Mouse (Mus musculus): Measurements from ENCODE around the gene Iqcb1.
A peak's percentile ranks its signal among the peaks of the same experiment; 100 is the strongest.

The Iqcb1 gene

DNA sequence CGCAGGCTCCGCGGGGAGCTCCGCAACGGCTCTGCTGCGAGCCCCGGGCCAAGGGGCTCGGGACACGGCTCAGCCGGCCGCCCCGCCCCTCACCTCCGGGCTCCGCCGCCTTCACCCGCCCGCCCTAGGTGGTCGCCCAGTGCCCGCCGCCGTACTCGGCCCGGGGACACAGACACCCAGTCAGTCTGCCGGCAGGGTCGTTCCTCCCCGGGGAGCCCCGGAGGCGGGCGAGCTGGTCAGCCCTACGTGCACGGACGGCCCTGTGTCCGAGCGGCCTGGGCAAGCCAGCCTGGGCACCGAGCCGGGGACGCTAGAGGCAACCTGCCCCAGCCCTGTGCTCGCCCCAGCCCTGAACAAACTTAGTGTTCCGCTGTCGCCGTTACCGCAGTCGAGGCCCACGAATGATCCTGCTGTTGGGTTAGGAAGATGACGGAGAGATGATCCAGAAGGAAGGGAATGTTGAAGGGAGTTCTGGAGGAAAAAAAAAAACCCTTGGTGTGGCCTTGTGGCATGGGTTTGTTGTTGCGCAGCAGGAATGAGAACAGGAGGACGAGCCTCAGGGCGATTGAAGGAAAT lies 47.2 kb downstream of the Iqcb1 start:
- peak; percentile 19 for DNase-seq (ENCODE audit: low read depth, low spot score)

DNA sequence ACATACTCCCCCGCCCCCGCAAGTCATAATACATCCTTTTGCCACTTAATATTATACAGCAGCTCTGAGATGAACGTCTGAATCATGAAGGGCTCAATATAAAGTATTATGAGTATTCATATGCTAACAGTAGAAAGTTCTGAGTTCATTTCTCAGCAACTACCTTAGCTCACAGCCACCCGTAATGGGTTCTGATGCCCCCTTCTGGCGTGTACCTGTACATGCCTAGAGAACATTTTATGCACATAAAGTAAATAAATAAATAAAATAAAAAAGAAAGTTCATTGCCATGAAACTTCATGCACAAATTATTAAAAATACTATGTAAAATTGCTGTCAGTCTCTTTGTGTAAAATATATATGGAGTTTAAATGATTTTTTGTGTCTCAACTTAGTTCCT lies 49.1 kb downstream of the Iqcb1 start:
- no peak for DNase-seq (ENCODE audit: low read depth, low spot score)

DNA sequence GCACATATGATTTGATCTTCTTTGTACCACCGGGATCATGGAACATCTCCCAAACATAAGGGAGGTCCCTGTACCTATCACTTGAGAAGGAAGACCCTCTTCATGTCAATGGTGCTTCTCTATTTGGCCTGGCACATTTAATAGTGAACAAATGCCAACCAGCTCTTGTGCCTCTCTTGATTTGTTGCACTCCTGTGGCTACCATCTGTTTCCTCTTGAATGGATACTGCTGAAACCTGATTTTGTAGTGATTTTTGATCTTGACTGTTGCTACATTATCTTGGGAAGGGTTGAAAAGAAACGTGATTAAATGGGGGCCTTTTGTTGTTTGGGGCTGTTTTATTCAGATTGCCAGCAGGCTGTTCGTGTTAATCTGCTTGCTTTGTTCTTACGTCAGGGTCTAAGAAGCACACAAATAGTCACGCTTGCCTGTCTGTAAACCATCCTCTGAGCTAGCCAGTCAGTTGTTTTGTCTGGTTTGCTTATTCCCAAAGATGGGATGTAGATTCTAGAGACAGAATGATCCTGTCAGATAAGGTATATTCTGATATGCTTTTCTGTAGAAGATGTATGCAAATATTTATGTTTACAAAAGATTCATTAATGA lies 54.7 kb downstream of the Iqcb1 start:
- DNase-seq (ENCODE audit: low read depth, low spot score): no peak

DNA sequence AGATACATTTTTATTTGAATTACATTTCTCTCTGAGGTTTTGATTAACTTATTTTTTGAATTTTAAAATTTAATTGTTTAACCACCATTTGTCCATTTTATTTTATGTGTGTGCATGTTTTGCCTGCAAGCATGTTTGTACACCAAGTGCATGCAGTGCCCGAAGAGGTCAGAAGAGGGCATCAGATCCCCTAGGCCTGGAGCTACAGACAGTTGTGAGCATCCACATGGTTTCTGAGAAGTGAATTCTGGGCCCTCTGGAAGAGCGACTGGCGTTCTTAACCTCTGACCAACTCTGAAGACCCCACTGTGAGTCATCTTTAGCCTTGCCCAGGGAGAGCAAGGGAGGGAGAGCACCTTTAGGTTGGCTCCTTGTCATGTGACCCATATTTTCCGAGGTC lies 56.7 kb downstream of the Iqcb1 start:
- DNase-seq (ENCODE audit: low read depth, low spot score): no peak

DNA sequence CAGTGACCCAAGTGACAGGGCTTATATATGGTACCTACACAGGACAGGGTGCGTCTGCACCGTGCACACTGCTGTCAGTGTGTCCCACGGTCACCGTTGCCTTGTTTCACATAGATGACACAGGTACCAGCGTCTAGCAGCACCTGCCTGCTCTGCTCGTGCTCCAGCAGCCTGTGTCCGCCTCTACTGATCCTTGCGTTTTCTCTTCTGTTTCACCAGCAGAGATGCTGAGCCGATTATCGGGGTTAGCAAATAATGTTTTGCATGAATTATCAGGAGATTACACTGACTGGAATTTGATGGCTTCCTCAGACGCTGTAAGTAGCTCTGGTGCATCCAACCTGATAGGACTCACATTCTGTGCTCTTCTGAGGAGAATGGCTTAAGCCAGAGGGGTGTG lies 57.7 kb downstream of the Iqcb1 start:
- peak; percentile 11 for DNase-seq (ENCODE audit: low read depth, low spot score)

DNA sequence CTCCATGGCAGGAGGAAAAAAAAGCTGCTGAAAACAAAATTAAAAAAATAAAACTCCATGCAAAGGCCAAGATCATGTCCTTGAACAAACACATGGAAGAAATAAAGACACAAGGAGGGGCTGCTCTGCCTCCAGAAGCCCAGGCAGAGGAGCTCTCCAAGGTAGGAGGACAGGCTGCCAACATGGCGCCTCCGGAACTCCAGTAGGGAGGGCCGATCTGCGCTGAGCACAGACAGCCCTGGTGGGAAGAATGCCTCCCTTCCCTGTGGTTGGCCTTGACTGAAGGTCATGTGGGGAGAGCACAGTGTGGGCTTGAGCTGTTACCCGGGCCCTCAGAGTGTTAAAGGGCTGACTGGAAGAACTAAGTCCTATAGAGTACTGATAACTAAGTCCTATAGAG lies 59.4 kb downstream of the Iqcb1 start:
- no peak for DNase-seq (ENCODE audit: low read depth, low spot score)

DNA sequence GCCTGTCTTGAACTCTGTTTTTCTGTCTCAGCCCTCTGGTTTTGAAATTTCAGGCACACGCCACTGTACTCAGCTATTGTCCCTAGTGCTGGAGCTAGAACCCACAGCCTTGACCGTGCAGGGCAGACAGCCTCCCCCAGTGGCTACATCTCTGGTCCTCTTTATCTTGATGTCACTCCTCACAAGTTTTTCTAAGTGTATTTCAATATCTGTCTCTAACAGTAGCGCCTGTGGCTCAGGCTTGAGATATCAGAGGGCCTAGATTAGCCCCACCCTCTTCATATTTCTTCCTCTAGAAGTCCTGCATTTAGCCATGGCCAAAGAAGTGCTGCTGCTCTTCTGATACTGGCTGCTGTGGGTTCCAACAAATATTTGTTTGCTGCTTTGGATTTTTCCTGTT lies 62.4 kb downstream of the Iqcb1 start:
- no peak for DNase-seq (ENCODE audit: low read depth, low spot score)

DNA sequence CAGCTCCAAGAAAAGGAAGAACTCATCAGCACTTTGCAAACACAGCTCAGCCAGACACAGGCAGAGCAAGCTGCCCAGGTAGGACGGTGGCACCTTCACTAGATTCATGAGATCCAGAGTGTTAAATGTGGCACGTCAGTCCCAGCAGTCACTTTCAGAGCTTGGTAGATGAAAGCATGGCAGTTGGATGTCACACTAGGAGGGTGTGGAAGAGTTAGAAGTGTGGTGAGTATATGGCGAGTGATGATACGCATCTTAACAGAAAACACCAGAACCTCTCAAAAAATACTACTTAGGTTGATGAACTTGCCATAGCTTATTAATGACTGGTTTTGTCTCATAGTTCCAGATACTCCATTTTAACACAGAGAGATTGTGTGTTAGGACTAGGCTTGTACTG lies 63.2 kb downstream of the Iqcb1 start:
- DNase-seq (ENCODE audit: low read depth, low spot score): no peak

DNA sequence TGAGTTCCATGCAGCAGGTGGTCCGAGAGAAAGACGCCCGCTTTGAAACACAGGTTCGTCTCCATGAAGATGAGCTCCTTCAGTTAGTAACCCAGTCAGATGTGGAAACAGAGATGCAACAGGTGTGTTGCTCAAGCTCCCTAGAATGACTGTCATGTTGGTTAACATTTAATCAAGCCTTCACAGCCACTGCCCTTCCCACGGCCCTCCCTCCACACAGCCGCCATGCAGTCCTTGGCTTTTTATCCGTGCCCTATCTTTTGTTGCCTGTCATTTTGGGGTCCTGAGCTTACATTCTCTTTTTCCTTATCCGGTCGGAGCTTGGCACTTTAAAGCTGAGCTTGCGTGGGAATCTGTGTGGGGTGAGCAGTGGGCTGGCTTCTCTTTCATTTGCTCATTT lies 65.1 kb downstream of the Iqcb1 start:
- DNase-seq (ENCODE audit: low read depth, low spot score): no peak

DNA sequence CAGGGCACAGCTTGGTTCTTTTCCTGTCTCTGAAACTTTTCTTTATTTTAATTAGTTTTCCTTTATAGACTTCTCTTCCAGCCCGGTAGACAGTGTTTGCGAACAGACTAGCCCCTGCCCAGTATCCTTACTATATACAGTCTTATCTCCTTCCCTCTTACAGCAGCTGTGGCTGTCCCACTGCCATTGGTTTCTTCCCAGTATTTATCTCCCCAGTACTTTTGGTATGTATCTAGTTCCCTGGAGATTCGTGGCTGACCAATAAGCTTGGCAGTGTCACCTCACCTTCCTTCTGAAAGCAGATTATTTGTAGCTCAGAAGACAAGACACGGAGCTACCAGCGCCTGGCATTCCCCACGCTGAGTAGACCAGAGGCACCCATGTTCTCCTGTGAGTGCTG lies 68.5 kb downstream of the Iqcb1 start:
- DNase-seq (ENCODE audit: low read depth, low spot score): no peak

DNA sequence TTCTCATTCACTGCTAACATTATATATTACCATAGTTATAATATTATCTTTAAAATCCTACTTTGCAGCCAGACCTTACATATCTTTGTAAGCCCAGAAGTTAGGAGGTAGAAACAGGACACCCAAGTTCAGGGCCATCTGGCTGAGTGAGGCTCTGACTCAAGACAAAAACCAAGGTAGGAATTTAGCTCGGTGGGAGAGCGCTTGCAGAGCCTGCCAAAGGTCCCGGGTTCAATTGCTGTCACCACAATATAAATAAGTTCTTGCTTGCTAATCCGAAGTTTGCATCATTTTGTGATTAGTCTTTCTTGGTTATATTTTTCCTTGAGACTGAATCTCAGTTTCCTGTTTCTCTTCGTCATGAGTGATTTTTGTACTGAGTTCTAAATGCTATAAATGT lies 75.0 kb downstream of the Iqcb1 start:
- no peak for DNase-seq (ENCODE audit: low read depth, low spot score)

DNA sequence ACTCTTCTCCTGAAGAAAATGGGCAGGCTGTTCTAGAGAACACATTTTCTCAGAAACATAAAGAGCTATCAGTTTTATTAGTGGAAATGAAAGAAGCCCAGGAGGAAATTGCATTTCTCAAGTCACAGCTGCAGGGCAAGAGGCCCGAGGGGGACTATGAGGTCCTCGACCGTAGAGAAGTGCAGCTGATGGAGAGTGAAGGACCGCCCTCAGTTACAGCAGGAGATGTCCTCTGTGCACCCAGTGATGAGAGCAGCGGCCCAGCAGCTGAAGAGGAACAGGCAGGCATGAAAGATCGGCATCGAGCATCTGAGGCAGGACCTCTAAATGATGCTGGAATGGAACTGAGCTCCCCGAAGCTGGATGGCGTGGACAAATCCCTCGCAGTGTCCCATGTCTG lies 83.7 kb downstream of the Iqcb1 start:
- DNase-seq (ENCODE audit: low read depth, low spot score): no peak

DNA sequence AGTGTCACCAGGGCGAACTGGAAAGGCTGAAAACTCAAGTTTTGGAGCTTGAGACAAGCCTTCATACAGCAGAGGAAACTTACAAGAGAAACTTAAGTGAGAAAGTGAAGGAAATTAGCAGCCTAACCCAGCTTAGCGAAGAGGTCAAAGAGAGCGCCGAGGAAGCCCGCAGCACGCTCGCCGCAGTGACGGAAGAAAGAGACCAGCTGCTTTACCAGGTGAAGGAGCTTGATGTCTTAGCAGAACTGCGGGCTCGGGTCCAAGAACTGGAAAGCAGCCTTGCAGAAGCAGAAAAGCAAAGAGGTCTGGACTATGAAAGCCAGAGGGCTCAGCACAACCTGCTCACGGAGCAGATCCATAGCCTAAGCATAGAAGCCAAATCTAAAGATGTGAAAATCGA lies 84.1 kb downstream of the Iqcb1 start:
- no peak for DNase-seq (ENCODE audit: low read depth, low spot score)

DNA sequence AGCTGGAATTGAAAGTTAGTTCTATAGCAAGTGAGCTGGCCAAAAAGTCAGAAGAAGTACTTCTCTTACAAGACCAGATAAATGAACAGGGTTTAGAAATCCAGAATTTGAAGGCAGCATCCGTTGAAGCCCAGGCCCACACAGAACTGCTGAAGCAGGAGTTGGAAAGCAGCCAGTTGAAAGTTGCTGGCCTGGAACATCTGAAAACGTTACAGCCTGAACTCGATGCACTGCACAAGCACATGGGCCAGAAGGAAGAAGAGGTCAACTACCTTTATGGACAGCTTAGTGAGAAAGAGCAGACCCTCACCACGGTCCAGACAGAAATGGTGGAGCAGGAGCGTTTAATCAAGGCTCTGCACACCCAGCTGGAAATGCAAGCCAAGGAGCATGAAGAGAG lies 86.0 kb downstream of the Iqcb1 start:
- DNase-seq (ENCODE audit: low read depth, low spot score): no peak

DNA sequence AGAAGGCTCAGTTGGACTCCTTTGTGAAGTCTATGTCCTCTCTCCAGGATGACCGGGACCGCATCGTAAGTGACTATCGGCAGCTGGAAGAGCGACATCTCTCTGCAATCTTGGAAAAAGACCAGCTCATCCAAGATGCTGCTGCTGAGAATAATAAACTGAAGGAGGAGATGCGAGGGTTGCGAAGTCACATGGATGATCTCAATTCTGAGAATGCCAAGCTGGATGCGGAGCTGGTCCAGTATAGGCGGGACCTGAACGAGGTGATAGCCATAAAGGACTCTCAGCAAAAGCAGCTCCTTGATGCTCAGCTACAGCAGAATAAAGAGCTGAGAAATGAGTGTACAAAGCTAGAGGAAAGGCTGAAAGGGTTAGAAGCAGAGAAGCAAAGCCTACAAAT lies 90.3 kb downstream of the Iqcb1 start:
- no peak for DNase-seq (ENCODE audit: low read depth, low spot score)

DNA sequence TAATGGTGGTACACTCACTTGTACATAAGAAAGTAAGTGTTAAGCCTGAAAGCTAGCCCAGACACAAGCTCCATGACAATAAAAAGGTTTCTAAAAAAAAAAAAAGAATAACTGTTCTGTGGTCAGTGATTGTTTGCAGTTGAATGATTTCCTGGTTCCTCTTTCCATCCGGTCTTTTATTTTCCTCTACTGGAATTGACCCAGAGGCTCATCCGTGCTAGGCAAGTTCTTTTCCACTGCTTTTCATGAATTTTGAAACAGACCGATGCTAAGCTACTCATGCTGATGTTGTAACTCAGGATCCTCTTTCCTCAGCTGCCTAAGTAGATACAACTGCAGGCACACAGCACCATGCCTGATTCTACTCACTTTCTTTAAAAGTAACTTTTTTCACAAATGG lies 92.2 kb downstream of the Iqcb1 start:
- no peak for DNase-seq (ENCODE audit: low read depth, low spot score)

DNA sequence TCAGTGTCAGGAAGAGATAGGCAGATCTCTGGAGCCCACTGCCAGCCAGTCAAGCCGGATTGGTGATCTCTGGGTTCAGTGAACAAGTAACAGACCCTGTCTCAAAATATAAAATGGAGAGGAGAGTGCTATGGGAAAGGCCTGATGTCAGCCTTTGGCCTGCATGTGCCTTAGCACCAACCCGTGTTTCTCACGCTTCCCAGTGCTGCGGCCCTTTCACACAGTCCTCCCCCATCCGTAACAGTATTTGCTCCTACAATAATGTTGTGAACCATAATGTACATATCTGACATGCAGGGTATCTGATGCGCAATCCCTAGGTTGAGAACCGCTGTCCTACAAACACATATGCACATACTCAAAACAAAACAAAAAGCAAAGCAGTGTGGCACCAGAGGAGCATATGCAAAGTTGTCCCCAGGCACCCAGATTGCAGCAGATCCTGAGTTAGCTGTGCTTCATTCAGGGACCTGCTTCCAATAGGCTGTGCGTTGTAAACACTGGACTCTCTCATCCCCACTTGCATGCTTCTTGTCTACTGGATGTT lies 93.0 kb downstream of the Iqcb1 start:
- DNase-seq (ENCODE audit: low read depth, low spot score): no peak

DNA sequence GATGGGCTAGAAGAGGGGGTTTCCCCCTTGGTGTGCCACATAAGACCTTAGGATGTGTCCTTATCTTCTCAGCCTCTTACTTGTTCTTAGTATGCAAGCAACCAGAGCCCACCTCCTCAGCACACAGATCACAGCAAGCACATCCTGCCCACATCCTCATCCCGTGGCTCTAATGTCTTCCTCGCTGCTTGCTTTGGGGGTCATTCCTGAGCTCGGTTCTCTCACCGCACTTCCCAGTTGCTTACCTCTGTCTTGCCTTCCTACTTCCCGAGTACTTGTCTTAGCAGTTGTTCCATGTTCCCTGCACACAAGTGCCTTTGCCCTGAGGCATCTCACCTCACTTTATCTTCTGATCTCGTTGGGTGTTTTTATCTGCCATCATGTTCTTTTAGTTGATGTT lies 93.8 kb downstream of the Iqcb1 start:
- DNase-seq (ENCODE audit: low read depth, low spot score): no peak

Data from retina, postnatal 7 days (tissue).